Mouse (Mus musculus): ENCODE results near the gene Ccl26. TPM values are rescaled to one million over a fixed set of nuclear protein-coding genes. Genes with fewer than 3 reads are reported as not detected.
"Not testable (repeated sequence)": the region's sequence is repeated elsewhere in the genome, so short reads cannot be mapped to it uniquely, and the experiment has no call there.

The Ccl26 gene
- polyA plus RNA-seq (2015; fragmentation: Nextera tagmentation; extraction: Ambion mirVana), result not detected in 2 replicates

DNA sequence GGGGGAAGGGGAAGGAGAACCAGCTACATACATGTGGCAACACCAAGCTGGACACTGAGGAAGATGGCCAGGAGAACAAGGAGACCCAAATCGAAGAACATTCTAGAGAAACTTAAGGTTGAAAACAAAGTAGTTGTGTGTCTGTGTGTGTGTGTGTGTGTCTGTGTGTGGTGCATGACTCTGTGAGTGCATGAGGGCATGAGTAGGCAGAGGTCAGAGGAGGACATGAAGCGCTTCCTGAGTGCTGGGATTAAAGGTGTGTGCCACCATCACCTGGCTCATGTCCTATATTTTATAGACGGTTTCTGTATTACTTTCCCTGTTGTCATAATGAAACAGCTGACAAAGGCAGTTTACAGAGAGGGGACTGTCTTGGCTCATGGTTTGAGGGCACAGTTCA, at the start of gene Ccl26:
Gene Ccl26 (minus strand): TSS at position 101 of the 400 bp plus-strand sequence.
- H3K36me3 ChIP-seq, result no peaks in the 10 kb centered on the region
- H3K27ac ChIP-seq, result no peak within 1 kb of the TSS
- H3K9me3 ChIP-seq (replicated peaks), result no peaks in the 10 kb centered on the region
- no peak within 1 kb of the TSS for H3K4me2 ChIP-seq
- no peaks in the 10 kb centered on the region for H3K4me1 ChIP-seq
- H3K4me3 ChIP-seq (replicated peaks), result no peak within 1 kb of the TSS
- H3K27me3 ChIP-seq, result no peaks in the 10 kb centered on the region
- 90% methylated on average over 3 of the region's 3 CpGs for WGBS
- ATAC-seq (replicated peaks; ENCODE audit: low FRiP score), result no peak
- H3K9ac ChIP-seq, result no peak within 1 kb of the TSS

DNA sequence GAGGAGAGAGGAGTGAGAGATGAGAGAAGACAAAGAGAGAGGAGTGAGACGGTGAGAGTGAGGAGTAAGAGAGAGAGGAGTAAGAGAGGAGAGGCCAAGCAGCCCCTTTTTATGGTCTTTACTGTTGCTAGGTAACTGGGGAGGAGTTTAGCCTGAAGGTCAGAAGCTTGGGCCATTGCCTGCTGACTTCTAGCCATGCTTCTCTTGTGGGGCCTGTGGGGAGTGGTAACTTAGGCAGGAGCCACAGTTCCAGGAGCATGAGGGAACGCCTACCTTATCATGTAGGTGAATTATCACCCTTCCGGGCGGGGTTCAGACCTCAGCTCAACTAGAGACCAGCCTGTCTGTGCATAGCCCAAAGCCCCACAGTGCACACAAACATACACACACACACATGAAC, 46.4 kb upstream of the Ccl26 start:
- Histone ChIP-seq H3K27me3 (no peaks in the 10 kb centered on the region), H3K4me1 (no peaks in the 10 kb centered on the region), H3K4me3 (replicated peaks) (no peak overlapping the region), H3K9me3 (replicated peaks) (no peaks in the 10 kb centered on the region), H3K27ac (no peak overlapping the region), H3K4me2 (no peak overlapping the region), H3K9ac (no peak overlapping the region), H3K36me3 (no peaks in the 10 kb centered on the region)
- no peak for ATAC-seq (replicated peaks; ENCODE audit: low FRiP score)
- 60% methylated on average over 4 of the region's 4 CpGs for WGBS

DNA sequence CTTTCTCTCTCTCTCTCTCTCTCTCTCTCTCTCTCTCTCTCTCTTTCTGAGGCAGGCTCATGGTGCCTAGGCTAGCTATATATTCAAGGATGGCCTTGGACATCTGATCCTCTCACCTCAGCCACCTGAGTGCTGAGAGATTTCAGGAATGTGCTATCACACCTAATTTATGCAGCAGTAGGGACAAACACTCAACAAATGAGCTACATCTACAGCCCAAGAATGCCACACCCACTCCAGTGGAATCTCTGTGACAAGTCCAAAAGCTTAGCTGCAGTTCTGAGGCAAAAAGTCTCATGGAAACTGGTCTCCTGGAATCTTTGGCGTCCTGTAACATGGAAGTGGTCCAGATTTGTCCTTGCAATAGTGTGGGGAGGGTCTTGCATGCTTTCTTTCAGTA, 44.2 kb upstream of the Ccl26 start:
- no peaks in the 10 kb centered on the region for H3K4me1 ChIP-seq
- no peaks in the 10 kb centered on the region for H3K27me3 ChIP-seq
- no peaks in the 10 kb centered on the region for H3K36me3 ChIP-seq
- WGBS, result 46% methylated on average over 1 of the region's 1 CpGs
- H3K9me3 ChIP-seq (replicated peaks), result peaks cover 6% of the 10 kb centered on the region
- H3K27ac ChIP-seq, result no peak overlapping the region
- no peak for ATAC-seq (replicated peaks; ENCODE audit: low FRiP score)
- no peak overlapping the region for H3K4me3 ChIP-seq (replicated peaks)
- H3K9ac ChIP-seq, result no peak overlapping the region
- H3K4me2 ChIP-seq, result no peak overlapping the region

DNA sequence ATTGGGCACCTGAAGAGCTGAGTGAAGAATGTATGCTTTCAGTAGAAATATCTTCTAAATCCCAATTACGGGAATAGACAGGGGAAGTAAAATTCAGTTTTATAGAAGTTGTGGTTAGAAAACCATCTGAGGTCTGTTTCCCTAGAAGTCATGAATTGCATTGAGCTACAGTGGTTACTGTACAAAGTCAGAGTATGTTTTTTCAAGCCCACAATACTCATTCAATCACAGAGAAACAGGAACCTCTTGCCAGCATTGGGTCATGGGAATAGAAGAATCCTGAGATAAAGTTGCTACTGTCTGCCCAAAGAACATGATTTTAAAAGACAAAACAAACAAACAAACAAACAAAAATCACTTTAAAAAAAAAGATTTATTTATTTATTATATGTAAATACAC, 43.3 kb upstream of the Ccl26 start:
- not testable (repeated sequence) for H3K27me3 ChIP-seq; ATAC-seq (replicated peaks; ENCODE audit: low FRiP score); H3K9ac ChIP-seq; H3K4me3 ChIP-seq (replicated peaks); H3K4me2 ChIP-seq; H3K27ac ChIP-seq; H3K36me3 ChIP-seq; H3K9me3 ChIP-seq (replicated peaks); H3K4me1 ChIP-seq
- WGBS, result no CpG with 5 or more reads among the region's 1 CpGs

DNA sequence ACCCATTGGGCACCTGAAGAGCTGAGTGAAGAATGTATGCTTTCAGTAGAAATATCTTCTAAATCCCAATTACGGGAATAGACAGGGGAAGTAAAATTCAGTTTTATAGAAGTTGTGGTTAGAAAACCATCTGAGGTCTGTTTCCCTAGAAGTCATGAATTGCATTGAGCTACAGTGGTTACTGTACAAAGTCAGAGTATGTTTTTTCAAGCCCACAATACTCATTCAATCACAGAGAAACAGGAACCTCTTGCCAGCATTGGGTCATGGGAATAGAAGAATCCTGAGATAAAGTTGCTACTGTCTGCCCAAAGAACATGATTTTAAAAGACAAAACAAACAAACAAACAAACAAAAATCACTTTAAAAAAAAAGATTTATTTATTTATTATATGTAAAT, 41.3 kb upstream of the Ccl26 start:
- WGBS, result no CpG with 5 or more reads among the region's 1 CpGs
- not testable (repeated sequence) for H3K4me2 ChIP-seq; H3K4me1 ChIP-seq; H3K9me3 ChIP-seq (replicated peaks); ATAC-seq (replicated peaks; ENCODE audit: low FRiP score); H3K27ac ChIP-seq; H3K4me3 ChIP-seq (replicated peaks); H3K27me3 ChIP-seq; H3K9ac ChIP-seq; H3K36me3 ChIP-seq

DNA sequence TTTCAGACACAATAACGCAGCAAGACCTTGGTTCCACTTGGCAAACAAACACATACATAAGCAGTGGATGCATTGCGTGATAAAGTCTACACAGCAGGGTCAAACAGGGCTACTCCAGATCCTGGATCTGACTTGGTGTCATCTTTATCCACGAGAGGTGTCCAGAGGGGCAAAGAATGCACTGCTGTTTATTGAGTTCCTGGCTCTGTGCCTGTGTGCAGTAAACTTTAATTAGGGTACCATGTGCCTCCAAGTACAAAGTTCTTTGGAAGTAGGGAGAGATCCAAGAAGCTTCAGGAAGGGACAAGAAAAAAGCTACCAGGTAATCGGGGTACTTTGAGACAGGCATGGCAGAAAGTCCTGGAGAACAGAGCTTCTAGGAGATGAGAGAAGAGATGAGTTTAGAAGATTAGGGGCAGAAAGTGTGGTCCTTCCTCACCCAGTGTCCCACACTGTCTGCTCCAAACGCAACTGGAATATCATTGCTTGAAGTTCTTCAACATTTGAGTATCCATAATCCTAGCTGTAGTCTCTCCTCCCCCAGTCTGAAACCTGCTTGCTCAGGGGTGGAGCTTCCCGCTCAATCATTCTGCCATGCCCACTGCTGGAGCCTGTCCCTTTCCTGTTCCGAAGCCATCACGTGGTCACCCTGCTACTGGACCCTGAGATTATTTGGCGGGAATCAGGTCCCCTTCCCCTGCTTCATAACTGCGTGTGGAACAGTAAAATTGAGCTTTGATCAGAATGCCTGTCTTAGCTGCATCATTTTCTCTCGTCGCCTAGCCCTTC, 26.8 kb upstream of the Ccl26 start:
- Histone ChIP-seq H3K36me3 (no peaks in the 10 kb centered on the region), H3K9ac (no peak overlapping the region), H3K27ac (no peak overlapping the region), H3K4me3 (replicated peaks) (no peak overlapping the region), H3K27me3 (no peaks in the 10 kb centered on the region), H3K9me3 (replicated peaks) (no peaks in the 10 kb centered on the region), H3K4me2 (no peak overlapping the region), H3K4me1 (no peaks in the 10 kb centered on the region)
- WGBS, result 81% methylated on average over 12 of the region's 12 CpGs
- ATAC-seq (replicated peaks; ENCODE audit: low FRiP score), result no peak

DNA sequence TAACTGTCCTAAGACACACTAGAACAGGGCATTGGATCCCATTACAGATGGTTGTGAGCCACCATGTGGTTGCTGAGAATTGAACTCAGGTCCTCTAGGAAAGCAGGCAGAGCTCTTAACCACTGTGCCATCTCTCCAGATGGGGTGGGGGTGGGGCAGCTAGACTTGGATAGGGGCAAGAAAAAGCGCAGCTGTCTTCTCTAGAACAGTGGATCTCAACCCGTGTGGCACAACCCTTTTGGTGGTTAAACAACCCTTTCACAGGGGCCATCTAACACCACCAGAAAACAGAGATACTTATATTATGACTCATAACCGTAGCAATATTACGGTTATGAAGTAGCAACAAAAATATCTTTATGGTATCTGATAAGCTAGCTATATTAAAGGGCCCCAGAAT, 24.4 kb upstream of the Ccl26 start:
- no peaks in the 10 kb centered on the region for H3K4me1 ChIP-seq
- H3K27me3 ChIP-seq, result no peaks in the 10 kb centered on the region
- H3K9ac ChIP-seq, result no peak overlapping the region
- no peak overlapping the region for H3K4me2 ChIP-seq
- H3K4me3 ChIP-seq (replicated peaks), result no peak overlapping the region
- no peaks in the 10 kb centered on the region for H3K9me3 ChIP-seq (replicated peaks)
- no peak overlapping the region for H3K27ac ChIP-seq
- WGBS, result 88% methylated on average over 4 of the region's 4 CpGs
- no peaks in the 10 kb centered on the region for H3K36me3 ChIP-seq
- ATAC-seq (replicated peaks; ENCODE audit: low FRiP score), result no peak

DNA sequence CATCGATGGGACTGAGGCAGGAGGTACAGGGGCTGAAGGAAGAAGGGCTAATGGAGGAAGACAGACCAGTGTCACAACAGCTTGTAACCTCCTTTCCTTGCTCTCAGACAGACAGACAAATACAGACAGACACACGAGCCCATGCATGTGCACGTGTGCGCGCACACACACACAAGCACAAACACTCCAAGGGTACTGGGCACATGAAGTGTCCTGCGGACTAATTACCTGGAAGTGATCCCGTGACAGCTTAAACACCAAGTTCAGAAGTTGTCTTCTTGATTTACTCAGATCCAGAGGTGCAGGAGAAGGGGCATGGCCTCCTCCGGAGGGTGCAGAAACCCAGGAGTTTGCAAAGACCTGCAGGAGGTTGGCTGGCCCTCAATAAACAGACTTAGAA, 22.3 kb upstream of the Ccl26 start:
- WGBS, result 69% methylated on average over 8 of the region's 8 CpGs
- no peak for ATAC-seq (replicated peaks; ENCODE audit: low FRiP score)

DNA sequence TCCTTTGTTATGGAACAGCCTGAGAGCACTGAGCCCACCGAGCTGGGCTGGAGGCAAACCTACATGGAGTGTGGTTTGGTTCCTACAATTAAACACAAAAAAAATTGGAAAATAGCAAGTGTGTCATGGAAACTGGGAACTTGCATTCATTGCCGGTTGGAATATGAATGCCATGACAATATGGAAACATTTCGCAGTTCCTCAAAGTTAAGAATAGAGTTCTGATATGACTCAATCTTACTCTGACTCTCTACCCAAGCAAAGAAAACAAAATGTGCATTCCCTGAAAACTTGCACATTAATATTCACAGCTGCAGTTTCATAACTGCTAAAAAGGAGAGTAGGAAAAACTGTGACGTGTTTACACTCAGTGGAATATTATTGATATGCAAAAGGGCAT, 19.0 kb upstream of the Ccl26 start:
- Histone ChIP-seq H3K4me2 (no peak overlapping the region), H3K4me1 (no peaks in the 10 kb centered on the region), H3K4me3 (replicated peaks) (no peak overlapping the region), H3K36me3 (no peaks in the 10 kb centered on the region), H3K27ac (no peak overlapping the region), H3K27me3 (no peaks in the 10 kb centered on the region), H3K9me3 (replicated peaks) (no peaks in the 10 kb centered on the region), H3K9ac (no peak overlapping the region)
- no peak for ATAC-seq (replicated peaks; ENCODE audit: low FRiP score)
- 90% methylated on average over 4 of the region's 4 CpGs for WGBS

More for the DNA sequence above, 22.3 kb upstream of the Ccl26 start:
- Histone ChIP-seq H3K36me3 (no peaks in the 10 kb centered on the region), H3K27me3 (no peaks in the 10 kb centered on the region), H3K4me1 (no peaks in the 10 kb centered on the region), H3K27ac (no peak overlapping the region), H3K9ac (no peak overlapping the region), H3K4me3 (replicated peaks) (no peak overlapping the region), H3K9me3 (replicated peaks) (no peaks in the 10 kb centered on the region), H3K4me2 (no peak overlapping the region)

DNA sequence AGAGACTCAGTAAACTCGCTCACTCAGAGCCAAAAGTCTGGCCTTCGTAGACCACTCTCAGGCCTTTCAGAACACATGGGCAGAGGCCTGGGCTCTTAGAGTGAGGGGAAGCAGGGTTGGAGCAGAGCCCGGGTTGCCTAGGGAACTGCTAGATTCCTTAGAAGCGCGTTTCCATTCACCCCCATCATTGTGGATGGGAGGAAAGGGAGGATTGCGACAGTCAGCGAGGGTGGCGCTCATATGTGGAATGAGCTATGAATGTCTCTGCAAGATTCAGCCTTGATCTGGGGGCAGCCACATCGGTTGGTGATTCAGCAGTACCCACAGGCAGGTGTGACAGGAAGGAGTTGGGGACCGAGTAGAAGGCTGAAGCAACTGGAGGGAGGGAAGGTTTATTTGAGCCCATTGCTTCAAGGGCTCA, 16.0 kb upstream of the Ccl26 start:
- Histone ChIP-seq H3K27me3 (no peaks in the 10 kb centered on the region), H3K4me2 (no peak overlapping the region), H3K36me3 (no peaks in the 10 kb centered on the region), H3K4me3 (replicated peaks) (no peak overlapping the region), H3K9me3 (replicated peaks) (no peaks in the 10 kb centered on the region), H3K27ac (no peak overlapping the region), H3K4me1 (no peaks in the 10 kb centered on the region), H3K9ac (no peak overlapping the region)
- WGBS, result 88% methylated on average over 10 of the region's 10 CpGs
- ATAC-seq (replicated peaks; ENCODE audit: low FRiP score), result no peak

DNA sequence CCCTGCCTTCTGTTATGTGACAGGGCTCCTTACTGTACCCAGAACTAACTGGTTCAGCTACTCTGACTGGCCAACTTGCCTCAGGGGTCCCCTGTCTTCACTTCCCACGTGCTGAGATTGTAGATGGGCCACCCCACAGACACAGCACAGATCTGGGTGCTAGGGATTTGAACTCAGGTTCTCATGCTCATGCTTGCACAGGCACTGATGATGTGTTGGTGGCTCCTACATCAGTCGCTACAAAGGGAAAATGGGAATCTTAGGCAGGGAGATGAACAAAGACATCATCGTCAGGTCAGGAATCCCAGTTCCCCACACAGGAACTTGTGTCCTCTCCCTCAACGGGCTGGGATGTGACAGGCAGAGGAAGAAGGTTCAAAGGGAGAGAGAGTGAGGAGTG, 12.7 kb upstream of the Ccl26 start:
- 57% methylated on average over 4 of the region's 4 CpGs for WGBS
- H3K27me3 ChIP-seq, result no peaks in the 10 kb centered on the region
- no peaks in the 10 kb centered on the region for H3K36me3 ChIP-seq
- H3K9me3 ChIP-seq (replicated peaks), result no peaks in the 10 kb centered on the region
- no peaks in the 10 kb centered on the region for H3K4me1 ChIP-seq
- H3K4me2 ChIP-seq, result no peak overlapping the region
- no peak overlapping the region for H3K4me3 ChIP-seq (replicated peaks)
- no peak overlapping the region for H3K9ac ChIP-seq
- H3K27ac ChIP-seq, result no peak overlapping the region
- no peak for ATAC-seq (replicated peaks; ENCODE audit: low FRiP score)

DNA sequence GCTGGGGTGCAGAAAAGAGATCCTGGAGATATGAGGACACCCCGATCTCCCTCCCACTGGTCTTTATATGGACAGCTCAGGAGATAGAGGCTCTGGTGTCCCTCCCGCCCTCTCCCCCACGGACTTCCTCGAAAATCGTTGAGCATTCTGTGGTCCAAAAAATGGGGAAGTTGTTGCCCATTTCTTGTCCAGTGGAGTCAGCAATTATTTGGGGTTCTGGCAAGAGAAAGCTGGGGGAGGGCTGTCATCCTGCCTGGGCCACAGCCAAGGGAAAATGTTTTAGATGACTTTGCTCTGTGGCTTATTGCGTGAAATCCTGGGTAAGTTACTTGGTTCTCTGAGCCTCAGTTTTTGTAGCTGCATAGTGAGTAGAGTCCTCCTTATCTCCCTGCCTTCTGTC, 9.6 kb upstream of the Ccl26 start, which contains the start of gene Ccl24:
Gene Ccl24 (minus strand): TSS at position 44 of the 400 bp plus-strand sequence.
- H3K9ac ChIP-seq, result no peak within 1 kb of the TSS
- H3K27ac ChIP-seq, result no peak within 1 kb of the TSS
- H3K4me1 ChIP-seq, result no peaks in the 10 kb centered on the region
- no peak within 1 kb of the TSS for H3K4me3 ChIP-seq (replicated peaks)
- no peaks in the 10 kb centered on the region for H3K27me3 ChIP-seq
- no peaks in the 10 kb centered on the region for H3K36me3 ChIP-seq
- no peak within 1 kb of the TSS for H3K4me2 ChIP-seq
- no peaks in the 10 kb centered on the region for H3K9me3 ChIP-seq (replicated peaks)
- WGBS, result 93% methylated on average over 6 of the region's 6 CpGs
- ATAC-seq (replicated peaks; ENCODE audit: low FRiP score), result no peak

DNA sequence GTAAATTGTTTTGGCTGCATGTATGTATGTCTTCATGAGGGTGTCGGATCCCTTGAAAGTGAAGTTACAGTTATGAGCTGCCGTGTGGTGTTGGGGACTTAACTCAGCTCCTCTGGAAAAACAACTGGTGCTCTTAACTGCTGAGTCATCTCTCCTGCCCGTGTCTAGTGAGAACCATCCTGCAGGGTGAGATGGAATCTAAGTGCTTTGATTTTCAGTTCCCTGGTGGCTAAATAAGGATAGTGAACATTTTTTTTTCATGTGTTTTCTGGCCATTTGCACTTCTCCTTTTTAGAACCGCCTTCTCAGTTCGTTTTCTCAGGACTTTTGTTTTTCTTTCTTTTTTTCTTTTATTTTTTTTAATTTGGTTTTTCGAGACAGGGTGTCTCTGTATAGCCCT, 5.3 kb upstream of the Ccl26 start:
- no peak for ATAC-seq (replicated peaks; ENCODE audit: low FRiP score)
- Histone ChIP-seq H3K4me1 (no peaks in the 10 kb centered on the region), H3K9ac (no peak overlapping the region), H3K27ac (no peak overlapping the region), H3K4me2 (no peak overlapping the region), H3K27me3 (no peaks in the 10 kb centered on the region), H3K4me3 (replicated peaks) (no peak overlapping the region), H3K9me3 (replicated peaks) (no peaks in the 10 kb centered on the region), H3K36me3 (no peaks in the 10 kb centered on the region)
- WGBS, result 55% methylated on average over 6 of the region's 6 CpGs

Data from kidney, embryonic 15.5 days (tissue).